Mouse (Mus musculus) midbrain, embryonic 16.5 days (tissue): Measurements from ENCODE around the gene Nat9. TPM values are rescaled to one million over a fixed set of nuclear protein-coding genes. Genes with fewer than 3 reads are reported as not detected.

ENCODE experiments used
- ATAC-seq: fragments of 200-750 bp; cut with Nextera tagmentation; 2 replicates; pipeline ENCODE4 v1.8.0; 2017; ENCODE audit warnings: moderate TSS enrichment
- H3K27ac ChIP-seq: fragments of 300-500 bp; sonication (generic); 2 replicates; pipeline ENCODE4 v1.5.1; 2014; ENCODE audit warnings: mild to moderate bottlenecking, low read length, mixed read lengths
- H3K27me3 ChIP-seq: fragments of 300-500 bp; sonication (generic); 2 replicates; pipeline ENCODE4 v1.6.1; 2014; ENCODE audit warnings: low read depth, low read length, mixed read lengths; ENCODE audit not compliant: control insufficient read depth, insufficient read depth
- H3K36me3 ChIP-seq: fragments of 300-500 bp; sonication (generic); 2 replicates; pipeline ENCODE4 v1.6.1; 2014; ENCODE audit warnings: mild to moderate bottlenecking, low read length, moderate library complexity, mixed read lengths; ENCODE audit not compliant: control insufficient read depth, insufficient read depth
- H3K4me1 ChIP-seq: fragments of 300-500 bp; sonication (generic); 2 replicates; pipeline ENCODE4 v1.6.1; 2014; ENCODE audit warnings: mild to moderate bottlenecking, low read length, mixed read lengths; ENCODE audit not compliant: control insufficient read depth, insufficient read depth
- H3K4me2 ChIP-seq: fragments of 300-500 bp; sonication (generic); 2 replicates; pipeline ENCODE4 v1.6.1; 2014; ENCODE audit warnings: mild to moderate bottlenecking, low read length, mixed read lengths
- H3K4me3 ChIP-seq: fragments of 300-500 bp; sonication (generic); 2 replicates; pipeline ENCODE4 v1.5.1; 2014; ENCODE audit warnings: low read depth, mild to moderate bottlenecking, low read length, moderate library complexity, mixed read lengths
- H3K9ac ChIP-seq: fragments of 300-500 bp; sonication (generic); 2 replicates; pipeline ENCODE4 v1.6.1; 2014; ENCODE audit warnings: low read depth, low read length, mixed read lengths
- H3K9me3 ChIP-seq: fragments of 300-500 bp; sonication (generic); replicated peaks from 2 replicates; pipeline ENCODE4 v1.6.1; 2014; ENCODE audit warnings: mild to moderate bottlenecking, low read length, mixed read lengths; ENCODE audit not compliant: control insufficient read depth, poor library complexity, severe bottlenecking
- WGBS: fragments of 180-500 bp; shearing (Covaris S2); extraction: QIAGEN DNeasy Blood & Tissue Kit; methylation state at CpG from one replicate; pipeline ENCODE4 v1.1.7; 2014; 5-methylcytosine and 5-hydroxymethylcytosine counted together
- polyA plus RNA-seq: library from polyadenylated mRNA; unstranded; fragments of >200 nt; fragmentation: Nextera tagmentation; extraction: Ambion mirVana; gene quantifications from 2 replicates; pipeline ENCODE4 v1.2.1, GENCODE M21; 2015

Gene Nat9
- polyA plus RNA-seq, 1 experiment from 2014 or later = 23.9 TPM

GRCm38 (mm10) chr11:115157933-115158719, 29.5 kb downstream of the Nat9 start:
- Histone ChIP-seq H3K27me3 (peaks cover 37% of the 10 kb centered on the region), H3K4me2 (no peak overlapping the region), H3K9me3 (peaks cover 4% of the 10 kb centered on the region; the same call in 1 of the 2 replicates), H3K36me3 (no peaks in the 10 kb centered on the region), H3K9ac (no peak overlapping the region), H3K4me3 (no peak overlapping the region), H3K27ac (no peak overlapping the region), H3K4me1 (peaks cover 12% of the 10 kb centered on the region)
- 46% methylated on average over 12 of the region's 12 CpGs for WGBS
- no peak for ATAC-seq

- no peak for ATAC-seq
- Histone ChIP-seq H3K36me3 (no peaks in the 10 kb centered on the region), H3K4me2 (no peak overlapping the region), H3K27ac (no peak overlapping the region), H3K27me3 (peaks cover 19% of the 10 kb centered on the region), H3K9me3 (peaks cover 4% of the 10 kb centered on the region; the same call in 1 of the 2 replicates), H3K9ac (no peak overlapping the region), H3K4me3 (no peak overlapping the region), H3K4me1 (peaks cover 10% of the 10 kb centered on the region; the same call in 1 of the 2 replicates)
- WGBS = 22% methylated on average over 5 of the region's 5 CpGs
Measured at GRCm38 (mm10) chr11:115155053-115155634, 32.5 kb downstream of the Nat9 start.

- WGBS = 1% methylated on average over 30 of the region's 35 CpGs
- H3K4me1 ChIP-seq = peaks cover 10% of the 10 kb centered on the region; the same call in 1 of the 2 replicates
- H3K9ac ChIP-seq = peak overlapping the region; percentile 37
- peak overlapping the region; percentile 46 for H3K4me2 ChIP-seq
- H3K4me3 ChIP-seq = peak overlapping the region; percentile 31
- H3K9me3 ChIP-seq = no peaks in the 10 kb centered on the region; the same call in 1 of the 2 replicates
- peaks cover 19% of the 10 kb centered on the region for H3K27me3 ChIP-seq
- no peak overlapping the region for H3K27ac ChIP-seq
- ATAC-seq = peak; percentile 36; the same call in 1 of the 2 replicates
- no peaks in the 10 kb centered on the region for H3K36me3 ChIP-seq
Measured at GRCm38 (mm10) chr11:115153699-115154292, 33.9 kb downstream of the Nat9 start.

- Histone ChIP-seq H3K4me2 (no peak overlapping the region), H3K4me1 (peaks cover 10% of the 10 kb centered on the region; the same call in 1 of the 2 replicates), H3K36me3 (no peaks in the 10 kb centered on the region), H3K27ac (no peak overlapping the region), H3K27me3 (peaks cover 19% of the 10 kb centered on the region), H3K9ac (no peak overlapping the region), H3K9me3 (no peaks in the 10 kb centered on the region), H3K4me3 (no peak overlapping the region)
- 81% methylated on average over 9 of the region's 9 CpGs for WGBS
- ATAC-seq = no peak
Measured at GRCm38 (mm10) chr11:115153088-115153487, 34.6 kb downstream of the Nat9 start.

- H3K36me3 ChIP-seq = no peaks in the 10 kb centered on the region
- H3K4me1 ChIP-seq = peaks cover 10% of the 10 kb centered on the region; the same call in 1 of the 2 replicates
- 2% methylated on average over 15 of the region's 15 CpGs for WGBS
- peaks cover 19% of the 10 kb centered on the region for H3K27me3 ChIP-seq
- no peaks in the 10 kb centered on the region for H3K9me3 ChIP-seq
- H3K4me2 ChIP-seq = peak overlapping the region; percentile 50
- no peak overlapping the region for H3K27ac ChIP-seq
- ATAC-seq = peak; percentile 90
- H3K4me3 ChIP-seq = peak overlapping the region; percentile 33
- H3K9ac ChIP-seq = peak overlapping the region; percentile 20; the same call in 1 of the 2 replicates
Measured at GRCm38 (mm10) chr11:115151755-115152429, 35.8 kb downstream of the Nat9 start.

GRCm38 (mm10) chr11:115150741-115151254, 36.9 kb downstream of the Nat9 start:
- Histone ChIP-seq H3K9me3 (no peaks in the 10 kb centered on the region), H3K36me3 (no peaks in the 10 kb centered on the region), H3K9ac (no peak overlapping the region), H3K4me1 (peaks cover 10% of the 10 kb centered on the region; the same call in 1 of the 2 replicates), H3K27me3 (peaks cover 19% of the 10 kb centered on the region), H3K27ac (no peak overlapping the region), H3K4me3 (no peak overlapping the region), H3K4me2 (no peak overlapping the region)
- WGBS = 84% methylated on average over 6 of the region's 6 CpGs
- no peak for ATAC-seq

GRCm38 (mm10) chr11:115147813-115148212, 39.8 kb downstream of the Nat9 start:
- no peak for ATAC-seq
- Histone ChIP-seq H3K9ac (no peak overlapping the region), H3K9me3 (no peaks in the 10 kb centered on the region), H3K4me1 (0 out of 2 replicates have a peak, but pooled peaks cover 3% of the 10 kb centered on the region), H3K36me3 (no peaks in the 10 kb centered on the region), H3K27ac (no peak overlapping the region), H3K4me3 (no peak overlapping the region), H3K27me3 (no peaks in the 10 kb centered on the region), H3K4me2 (no peak overlapping the region)
- 87% methylated on average over 4 of the region's 4 CpGs for WGBS

GRCm38 (mm10) chr11:115141970-115142369, 45.7 kb downstream of the Nat9 start:
- H3K9me3 ChIP-seq = no peaks in the 10 kb centered on the region
- H3K27ac ChIP-seq = no peak overlapping the region
- 91% methylated on average over 2 of the region's 2 CpGs for WGBS
- no peaks in the 10 kb centered on the region for H3K4me1 ChIP-seq
- ATAC-seq = no peak
- H3K4me2 ChIP-seq = no peak overlapping the region
- no peak overlapping the region for H3K4me3 ChIP-seq
- no peaks in the 10 kb centered on the region for H3K27me3 ChIP-seq
- no peaks in the 10 kb centered on the region for H3K36me3 ChIP-seq
- H3K9ac ChIP-seq = no peak overlapping the region
